Mouse (Mus musculus): ENCODE measurements around the gene Dynll1. TPM values are rescaled to one million over a fixed set of nuclear protein-coding genes. Genes with fewer than 3 reads are reported as not detected.

The Dynll1 gene
- polyA plus RNA-seq, 1 experiment, result 690 TPM

DNA sequence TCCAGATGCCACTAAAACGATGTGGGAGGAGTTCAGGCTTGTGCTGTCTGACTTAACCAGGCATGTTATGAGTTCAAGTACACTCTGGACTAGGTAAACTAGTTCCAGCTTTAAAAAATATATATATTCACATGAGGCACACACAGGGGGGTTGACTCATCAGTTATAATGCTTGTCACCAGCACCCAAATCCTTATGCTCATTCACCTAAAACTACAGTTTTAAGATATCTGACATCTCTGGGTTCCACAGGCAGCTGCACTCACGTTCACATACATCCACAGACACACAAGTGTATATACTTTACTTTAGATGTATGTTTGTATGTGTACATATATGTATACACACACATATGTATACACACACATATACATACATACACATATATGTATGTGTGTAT, 22.0 kb downstream of the Dynll1 start:
- H3K79me3 ChIP-seq (ENCODE audit: low read depth), result peaks cover 9% of the 10 kb centered on the region
- peaks cover 7% of the 10 kb centered on the region for H3K36me3 ChIP-seq (ENCODE audit: control insufficient read depth, insufficient read depth)
- no peaks in the 10 kb centered on the region for H3K27me3 ChIP-seq (ENCODE audit: control insufficient read depth, insufficient read depth, insufficient read length)
- H3K4me3 ChIP-seq (ENCODE audit: insufficient read depth, poor library complexity, severe bottlenecking), result no peak overlapping the region
- H3ac ChIP-seq (ENCODE audit: control insufficient read depth, insufficient read length, low read depth), result no peak overlapping the region
- TF ChIP-seq MYOD1 (IDR thresholded peaks at IDR 0.05; ENCODE audit: control insufficient read depth, insufficient read length, low read depth) (no peak), FOSL1 (IDR thresholded peaks at IDR 0.05; ENCODE audit: insufficient read depth, low read length, poor library complexity, severe bottlenecking) (no peak), CEBPB (IDR thresholded peaks at IDR 0.05; ENCODE audit: low read depth) (no peak), CTCF (IDR thresholded peaks at IDR 0.05; ENCODE audit: control insufficient read depth, insufficient read depth, insufficient read length) (no peak), MAX (IDR thresholded peaks at IDR 0.05) (no peak), USF1 (IDR thresholded peaks at IDR 0.05; ENCODE audit: low read depth) (no peak), MYOG (IDR thresholded peaks at IDR 0.05; ENCODE audit: control insufficient read depth, extremely low read depth, insufficient read length) (no peak)
- peaks cover 32% of the 10 kb centered on the region for H3K79me2 ChIP-seq (ENCODE audit: control insufficient read depth, insufficient read depth)

GRCm38 (mm10) chr5:115278053-115278452, 22.7 kb downstream of the Dynll1 start:
- TF ChIP-seq MAX (IDR thresholded peaks at IDR 0.05) (no peak), CTCF (IDR thresholded peaks at IDR 0.05; ENCODE audit: control insufficient read depth, insufficient read depth, insufficient read length) (no peak), USF1 (IDR thresholded peaks at IDR 0.05; ENCODE audit: low read depth) (no peak), CEBPB (IDR thresholded peaks at IDR 0.05; ENCODE audit: low read depth) (no peak), FOSL1 (IDR thresholded peaks at IDR 0.05; ENCODE audit: insufficient read depth, low read length, poor library complexity, severe bottlenecking) (no peak), MYOG (IDR thresholded peaks at IDR 0.05; ENCODE audit: control insufficient read depth, extremely low read depth, insufficient read length) (no peak), MYOD1 (IDR thresholded peaks at IDR 0.05; ENCODE audit: control insufficient read depth, insufficient read length, low read depth) (no peak)
- Histone ChIP-seq H3K4me3 (ENCODE audit: insufficient read depth, poor library complexity, severe bottlenecking) (no peak overlapping the region), H3K79me2 (ENCODE audit: control insufficient read depth, insufficient read depth) (peaks cover 32% of the 10 kb centered on the region), H3ac (ENCODE audit: control insufficient read depth, insufficient read length, low read depth) (no peak overlapping the region), H3K36me3 (ENCODE audit: control insufficient read depth, insufficient read depth) (no peaks in the 10 kb centered on the region), H3K79me3 (ENCODE audit: low read depth) (peaks cover 9% of the 10 kb centered on the region), H3K27me3 (ENCODE audit: control insufficient read depth, insufficient read depth, insufficient read length) (no peaks in the 10 kb centered on the region)

GRCm38 (mm10) chr5:115275998-115276397, 24.8 kb downstream of the Dynll1 start:
- TF ChIP-seq MAX (IDR thresholded peaks at IDR 0.05) (no peak), CEBPB (IDR thresholded peaks at IDR 0.05; ENCODE audit: low read depth) (no peak), CTCF (IDR thresholded peaks at IDR 0.05; ENCODE audit: control insufficient read depth, insufficient read depth, insufficient read length) (no peak), MYOD1 (IDR thresholded peaks at IDR 0.05; ENCODE audit: control insufficient read depth, insufficient read length, low read depth) (no peak), FOSL1 (IDR thresholded peaks at IDR 0.05; ENCODE audit: insufficient read depth, low read length, poor library complexity, severe bottlenecking) (no peak), USF1 (IDR thresholded peaks at IDR 0.05; ENCODE audit: low read depth) (no peak), MYOG (IDR thresholded peaks at IDR 0.05; ENCODE audit: control insufficient read depth, extremely low read depth, insufficient read length) (no peak)
- Histone ChIP-seq H3K79me2 (ENCODE audit: control insufficient read depth, insufficient read depth) (peaks cover 31% of the 10 kb centered on the region), H3K79me3 (ENCODE audit: low read depth) (peaks cover 20% of the 10 kb centered on the region), H3K36me3 (ENCODE audit: control insufficient read depth, insufficient read depth) (no peaks in the 10 kb centered on the region), H3K4me3 (ENCODE audit: insufficient read depth, poor library complexity, severe bottlenecking) (no peak overlapping the region), H3K27me3 (ENCODE audit: control insufficient read depth, insufficient read depth, insufficient read length) (no peaks in the 10 kb centered on the region), H3ac (ENCODE audit: control insufficient read depth, insufficient read length, low read depth) (no peak overlapping the region)

DNA sequence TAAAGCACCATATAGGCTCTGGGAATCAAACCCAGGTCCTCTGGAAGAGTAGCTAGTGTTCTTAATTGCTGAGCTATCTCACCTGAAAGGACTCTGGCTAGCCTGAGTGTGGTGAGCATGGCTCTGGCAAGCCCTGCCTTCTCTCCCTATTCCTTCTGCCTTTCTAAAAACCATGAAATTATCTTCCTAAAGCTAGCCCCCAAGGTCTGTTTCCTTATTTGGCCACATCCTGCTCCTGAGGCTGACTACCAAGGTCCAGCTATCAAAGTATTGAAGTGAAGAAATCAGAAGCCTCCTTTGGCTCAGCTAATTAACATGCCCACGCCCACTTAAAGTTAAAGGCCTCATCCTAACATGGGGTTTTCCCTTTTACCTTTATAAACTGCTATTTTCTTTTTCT, 26.0 kb downstream of the Dynll1 start:
- TF ChIP-seq FOSL1 (IDR thresholded peaks at IDR 0.05; ENCODE audit: insufficient read depth, low read length, poor library complexity, severe bottlenecking) (no peak), CTCF (IDR thresholded peaks at IDR 0.05; ENCODE audit: control insufficient read depth, insufficient read depth, insufficient read length) (no peak)
- Histone ChIP-seq H3K4me3 (ENCODE audit: insufficient read depth, poor library complexity, severe bottlenecking) (no peak overlapping the region), H3K79me3 (ENCODE audit: low read depth) (peaks cover 26% of the 10 kb centered on the region), H3K36me3 (ENCODE audit: control insufficient read depth, insufficient read depth) (peaks cover 4% of the 10 kb centered on the region), H3K27me3 (ENCODE audit: control insufficient read depth, insufficient read depth, insufficient read length) (no peaks in the 10 kb centered on the region), H3K79me2 (ENCODE audit: control insufficient read depth, insufficient read depth) (peaks cover 32% of the 10 kb centered on the region), H3ac (ENCODE audit: control insufficient read depth, insufficient read length, low read depth) (no peak overlapping the region)

DNA sequence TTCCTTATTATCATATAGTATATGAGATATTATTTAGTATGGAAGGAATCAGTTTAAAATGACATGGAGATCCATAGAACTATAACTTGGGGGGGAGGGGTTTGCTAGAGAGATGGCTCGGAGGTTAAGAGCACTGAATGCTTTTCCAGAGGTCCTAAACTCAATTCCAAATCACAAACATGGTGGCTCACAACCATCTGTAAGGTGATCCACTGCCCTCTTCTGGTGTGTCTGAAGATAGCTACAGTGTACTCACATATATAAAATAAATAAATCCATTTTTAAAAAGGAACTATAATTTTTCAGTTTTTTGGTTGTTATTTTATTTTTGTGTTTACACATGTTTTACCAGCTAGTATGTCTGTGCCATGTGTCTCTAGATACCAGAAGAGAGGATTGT, 26.4 kb downstream of the Dynll1 start:
- H3K4me3 ChIP-seq (ENCODE audit: insufficient read depth, poor library complexity, severe bottlenecking), result no peak overlapping the region
- H3K79me3 ChIP-seq (ENCODE audit: low read depth), result peaks cover 30% of the 10 kb centered on the region
- no peak overlapping the region for H3ac ChIP-seq (ENCODE audit: control insufficient read depth, insufficient read length, low read depth)
- TF ChIP-seq CTCF (IDR thresholded peaks at IDR 0.05; ENCODE audit: control insufficient read depth, insufficient read depth, insufficient read length), result no peak
- TF ChIP-seq MAX (IDR thresholded peaks at IDR 0.05), result no peak
- TF ChIP-seq MYOD1 (IDR thresholded peaks at IDR 0.05; ENCODE audit: control insufficient read depth, insufficient read length, low read depth), result no peak
- no peak for TF ChIP-seq MYOG (IDR thresholded peaks at IDR 0.05; ENCODE audit: control insufficient read depth, extremely low read depth, insufficient read length)
- TF ChIP-seq CEBPB (IDR thresholded peaks at IDR 0.05; ENCODE audit: low read depth), result no peak
- no peak for TF ChIP-seq FOSL1 (IDR thresholded peaks at IDR 0.05; ENCODE audit: insufficient read depth, low read length, poor library complexity, severe bottlenecking)
- no peaks in the 10 kb centered on the region for H3K27me3 ChIP-seq (ENCODE audit: control insufficient read depth, insufficient read depth, insufficient read length)
- H3K79me2 ChIP-seq (ENCODE audit: control insufficient read depth, insufficient read depth), result peaks cover 33% of the 10 kb centered on the region
- peaks cover 8% of the 10 kb centered on the region for H3K36me3 ChIP-seq (ENCODE audit: control insufficient read depth, insufficient read depth)

GRCm38 (mm10) chr5:115273549-115274135, 27.2 kb downstream of the Dynll1 start:
- H3K79me3 ChIP-seq (ENCODE audit: low read depth), result peaks cover 37% of the 10 kb centered on the region
- no peak overlapping the region for H3ac ChIP-seq (ENCODE audit: control insufficient read depth, insufficient read length, low read depth)
- no peak overlapping the region for H3K4me3 ChIP-seq (ENCODE audit: insufficient read depth, poor library complexity, severe bottlenecking)
- H3K36me3 ChIP-seq (ENCODE audit: control insufficient read depth, insufficient read depth), result peaks cover 16% of the 10 kb centered on the region
- peaks cover 40% of the 10 kb centered on the region for H3K79me2 ChIP-seq (ENCODE audit: control insufficient read depth, insufficient read depth)
- TF ChIP-seq CEBPB (IDR thresholded peaks at IDR 0.05; ENCODE audit: low read depth) (no peak), CTCF (IDR thresholded peaks at IDR 0.05; ENCODE audit: control insufficient read depth, insufficient read depth, insufficient read length) (no peak), FOSL1 (IDR thresholded peaks at IDR 0.05; ENCODE audit: insufficient read depth, low read length, poor library complexity, severe bottlenecking) (no peak), MYOD1 (IDR thresholded peaks at IDR 0.05; ENCODE audit: control insufficient read depth, insufficient read length, low read depth) (no peak), MYOG (IDR thresholded peaks at IDR 0.05; ENCODE audit: control insufficient read depth, extremely low read depth, insufficient read length) (no peak), USF1 (IDR thresholded peaks at IDR 0.05; ENCODE audit: low read depth) (no peak), MAX (IDR thresholded peaks at IDR 0.05) (no peak)
- no peaks in the 10 kb centered on the region for H3K27me3 ChIP-seq (ENCODE audit: control insufficient read depth, insufficient read depth, insufficient read length)
